Mouse (Mus musculus) midbrain, postnatal 0 days (tissue): Measurements from ENCODE around the gene A630001G21Rik. TPM values are rescaled to one million over a fixed set of nuclear protein-coding genes. Genes with fewer than 3 reads are reported as not detected.

ENCODE experiments used
- ATAC-seq: fragments of 200-750 bp; cut with Nextera tagmentation; 2 replicates; pipeline ENCODE4 v1.8.0; 2017; ENCODE audit warnings: moderate number of reproducible peaks, mild to moderate bottlenecking, moderate TSS enrichment, moderate library complexity; ENCODE audit not compliant: low FRiP score
- DNase-seq: peaks from one replicate; pipeline ENCODE4 v3.0.0-alpha.2; 2015; ENCODE audit warnings: low spot score
- H3K27ac ChIP-seq: fragments of 300-500 bp; sonication (generic); 2 replicates; pipeline ENCODE4 v1.5.1; 2014; ENCODE audit warnings: low read depth, mild to moderate bottlenecking, low read length, mixed read lengths
- H3K27me3 ChIP-seq: fragments of 300-500 bp; sonication (generic); 2 replicates; pipeline ENCODE4 v1.6.1; 2014; ENCODE audit warnings: low read length, control low read depth, mixed read lengths; ENCODE audit not compliant: insufficient read depth
- H3K36me3 ChIP-seq: fragments of 300-500 bp; sonication (generic); 2 replicates; pipeline ENCODE4 v1.6.1; 2014; ENCODE audit warnings: low read length, control low read depth, mixed read lengths; ENCODE audit not compliant: insufficient read depth
- H3K4me1 ChIP-seq: fragments of 300-500 bp; sonication (generic); 2 replicates; pipeline ENCODE4 v1.6.1; 2014; ENCODE audit warnings: mild to moderate bottlenecking, control low read depth, antibody characterized with exemption, low read length, mixed read lengths; ENCODE audit not compliant: insufficient read depth
- H3K4me2 ChIP-seq: fragments of 300-500 bp; sonication (generic); 2 replicates; pipeline ENCODE4 v1.6.1; 2014; ENCODE audit warnings: low read depth, mild to moderate bottlenecking, low read length, mixed read lengths; ENCODE audit not compliant: poor library complexity, severe bottlenecking
- H3K4me3 ChIP-seq: fragments of 300-500 bp; sonication (generic); 2 replicates; pipeline ENCODE4 v1.5.1; 2014; ENCODE audit warnings: low read depth, mild to moderate bottlenecking, low read length, moderate library complexity
- H3K9ac ChIP-seq: fragments of 300-500 bp; sonication (generic); replicated peaks from 2 replicates; pipeline ENCODE4 v1.6.1; 2014; ENCODE audit warnings: mild to moderate bottlenecking, low read length, moderate library complexity, mixed read lengths; ENCODE audit not compliant: poor library complexity, severe bottlenecking
- H3K9me3 ChIP-seq: fragments of 300-500 bp; sonication (generic); 2 replicates; pipeline ENCODE4 v1.6.1; 2016; ENCODE audit warnings: low read length, control low read depth
- CTCF ChIP-seq: IDR thresholded peaks from 2 replicates; pipeline ENCODE4 v1.5.1; 2016; ENCODE audit warnings: antibody characterized with exemption, mild to moderate bottlenecking
- WGBS: fragments of 180-500 bp; shearing (Covaris S2); extraction: QIAGEN DNeasy Blood & Tissue Kit; methylation state at CpG from one replicate; pipeline ENCODE4 v1.1.7; 2014; 5-methylcytosine and 5-hydroxymethylcytosine counted together
- polyA plus RNA-seq: library from polyadenylated mRNA; unstranded; fragments of >200 nt; fragmentation: Nextera tagmentation; extraction: Ambion mirVana; gene quantifications from 2 replicates; pipeline ENCODE4 v1.2.1, GENCODE M21; 2015
- total RNA-seq: library from RNA; depleted of rRNA; stranded (reverse); fragments of >200 nt; gene quantifications from 2 replicates; pipeline ENCODE4 v1.2.3, GENCODE M21; 2014

A630001G21Rik gene
- total and polyA plus RNA-seq, 2 experiments from 2014 or later: 0.31 to 1.0 TPM

GRCm38 (mm10) chr1:85736355-85737184 lies 41.9 kb downstream of the A630001G21Rik start:
- 35% methylated on average over 18 of the region's 18 CpGs for WGBS
- H3K4me1 ChIP-seq: no peaks in the 10 kb centered on the region
- peak overlapping the region; percentile 7; the same call in 1 of the 2 replicates for H3K4me3 ChIP-seq
- TF ChIP-seq CTCF: peak; percentile 96
- no peak overlapping the region for H3K9ac ChIP-seq
- H3K36me3 ChIP-seq: no peaks in the 10 kb centered on the region
- peak; percentile 67; the same call in 1 of the 2 replicates for ATAC-seq
- no peak overlapping the region for H3K27ac ChIP-seq
- H3K27me3 ChIP-seq: no peaks in the 10 kb centered on the region
- peak overlapping the region; percentile 33 for H3K4me2 ChIP-seq
- no peaks in the 10 kb centered on the region for H3K9me3 ChIP-seq
- peak; percentile 80 for DNase-seq

- Histone ChIP-seq H3K9me3 (no peaks in the 10 kb centered on the region), H3K4me1 (no peaks in the 10 kb centered on the region), H3K4me3 (no peak overlapping the region), H3K27ac (no peak overlapping the region), H3K9ac (no peak overlapping the region), H3K4me2 (no peak overlapping the region), H3K36me3 (no peaks in the 10 kb centered on the region), H3K27me3 (no peaks in the 10 kb centered on the region)
- no peak for DNase-seq
- TF ChIP-seq CTCF: no peak
- 76% methylated on average over 13 of the region's 13 CpGs for WGBS
- no peak; the same call in 1 of the 2 replicates for ATAC-seq
Measured at GRCm38 (mm10) chr1:85735463-85736123, 42.9 kb downstream of the A630001G21Rik start.

DNA sequence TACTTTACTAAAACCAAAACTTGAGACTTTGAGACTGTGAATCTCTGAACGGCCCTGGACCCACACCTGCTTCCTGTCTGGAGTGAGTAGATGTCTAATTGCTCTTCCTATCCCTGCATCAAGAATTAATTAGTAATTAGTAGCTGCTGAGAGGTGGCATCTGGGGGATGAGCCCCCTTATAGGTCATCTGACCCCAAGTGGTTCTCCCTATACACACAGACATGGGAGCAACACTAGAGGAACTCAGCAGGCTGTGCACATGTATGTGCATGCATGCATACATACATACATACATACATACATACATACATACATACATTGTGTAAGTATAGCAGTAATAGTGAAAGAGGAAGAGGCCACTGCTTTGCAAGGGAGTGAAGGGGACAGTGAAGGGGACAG lies 43.9 kb downstream of the A630001G21Rik start:
- ATAC-seq (no peak), DNase-seq (no peak)
- H3K4me2 ChIP-seq: no peak overlapping the region
- H3K9ac ChIP-seq: no peak overlapping the region
- H3K27ac ChIP-seq: no peak overlapping the region
- no peak overlapping the region for H3K4me3 ChIP-seq
- H3K36me3 ChIP-seq: no peaks in the 10 kb centered on the region
- H3K9me3 ChIP-seq: no peaks in the 10 kb centered on the region
- no peaks in the 10 kb centered on the region for H3K27me3 ChIP-seq
- TF ChIP-seq CTCF: no peak
- H3K4me1 ChIP-seq: no peaks in the 10 kb centered on the region
- 84% methylated on average over 1 of the region's 1 CpGs for WGBS

GRCm38 (mm10) chr1:85732581-85732980 lies 45.9 kb downstream of the A630001G21Rik start:
- DNase-seq (no peak), ATAC-seq (no peak)
- H3K27ac ChIP-seq: no peak overlapping the region
- no peaks in the 10 kb centered on the region for H3K27me3 ChIP-seq
- TF ChIP-seq CTCF: no peak
- H3K36me3 ChIP-seq: no peaks in the 10 kb centered on the region
- H3K4me1 ChIP-seq: no peaks in the 10 kb centered on the region
- 84% methylated on average over 3 of the region's 3 CpGs for WGBS
- H3K4me3 ChIP-seq: no peak overlapping the region
- no peak overlapping the region for H3K9ac ChIP-seq
- no peak overlapping the region for H3K4me2 ChIP-seq
- no peaks in the 10 kb centered on the region for H3K9me3 ChIP-seq

DNA sequence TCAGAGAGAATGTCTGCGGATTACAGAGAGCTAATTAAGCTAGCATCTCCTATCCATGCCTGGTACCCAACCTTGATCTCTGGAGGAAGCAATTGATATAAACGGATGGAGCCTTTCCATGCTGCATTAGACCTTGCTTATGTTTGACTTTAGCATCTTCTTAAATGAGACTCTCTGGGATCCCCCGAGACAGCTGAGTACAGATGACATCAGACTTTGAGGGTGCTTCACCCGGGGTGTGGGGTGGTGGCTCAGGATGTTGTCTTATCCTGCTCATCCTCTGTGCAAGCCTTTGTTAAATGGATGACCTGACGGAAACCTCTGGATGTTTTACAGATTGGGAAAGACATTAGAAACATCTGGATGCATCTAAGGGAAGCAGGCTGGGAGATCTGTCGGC lies 48.0 kb downstream of the A630001G21Rik start:
- no peak for ATAC-seq
- no peak overlapping the region for H3K4me2 ChIP-seq
- no peaks in the 10 kb centered on the region for H3K9me3 ChIP-seq
- H3K4me3 ChIP-seq: no peak overlapping the region
- H3K27me3 ChIP-seq: no peaks in the 10 kb centered on the region
- no peak for DNase-seq
- no peaks in the 10 kb centered on the region for H3K36me3 ChIP-seq
- WGBS: 82% methylated on average over 6 of the region's 6 CpGs
- no peak overlapping the region for H3K9ac ChIP-seq
- H3K27ac ChIP-seq: no peak overlapping the region
- no peak for TF ChIP-seq CTCF
- no peaks in the 10 kb centered on the region for H3K4me1 ChIP-seq
